Mouse (Mus musculus) hindbrain, embryonic 15.5 days (tissue): Measurements from ENCODE around the gene Fam47e. TPM values are rescaled to one million over a fixed set of nuclear protein-coding genes. Genes with fewer than 3 reads are reported as not detected.
"Not testable (repeated sequence)": the region's sequence is repeated elsewhere in the genome, so short reads cannot be mapped to it uniquely, and the experiment has no call there.

ENCODE experiments used
- ATAC-seq: fragments of 200-750 bp; cut with Nextera tagmentation; 2 replicates; pipeline ENCODE4 v1.8.0; 2017; ENCODE audit warnings: low read depth, moderate number of reproducible peaks, moderate TSS enrichment; ENCODE audit not compliant: low FRiP score
- H3K27ac ChIP-seq: fragments of 300-500 bp; sonication (generic); replicated peaks from 2 replicates; pipeline ENCODE4 v1.5.1; 2015; ENCODE audit warnings: mild to moderate bottlenecking, inconsistent platforms
- H3K27me3 ChIP-seq: fragments of 300-500 bp; sonication (generic); 2 replicates; pipeline ENCODE4 v1.6.1; 2015; ENCODE audit warnings: control low read depth, inconsistent platforms
- H3K36me3 ChIP-seq: fragments of 300-500 bp; sonication (generic); 2 replicates; pipeline ENCODE4 v1.6.1; 2015; ENCODE audit warnings: control low read depth, inconsistent platforms
- H3K4me1 ChIP-seq: fragments of 300-500 bp; sonication (generic); replicated peaks from 2 replicates; pipeline ENCODE4 v1.6.1; 2015; ENCODE audit warnings: control low read depth, inconsistent platforms
- H3K4me2 ChIP-seq: fragments of 300-500 bp; sonication (generic); 2 replicates; pipeline ENCODE4 v1.6.1; 2015; ENCODE audit warnings: moderate library complexity, mild to moderate bottlenecking, inconsistent platforms
- H3K4me3 ChIP-seq: fragments of 300-500 bp; sonication (generic); 2 replicates; pipeline ENCODE4 v1.5.1; 2015; ENCODE audit warnings: mild to moderate bottlenecking, inconsistent platforms
- H3K9ac ChIP-seq: fragments of 300-500 bp; sonication (generic); 2 replicates; pipeline ENCODE4 v1.6.1; 2015; ENCODE audit warnings: inconsistent platforms
- H3K9me3 ChIP-seq: fragments of 300-500 bp; sonication (generic); 2 replicates; pipeline ENCODE4 v1.6.1; 2016; ENCODE audit warnings: control low read depth, inconsistent platforms
- WGBS: fragments of 180-500 bp; shearing (Covaris S2); methylation state at CpG from one replicate; pipeline ENCODE4 v1.1.7; 2015; 5-methylcytosine and 5-hydroxymethylcytosine counted together
- polyA plus RNA-seq: library from polyadenylated mRNA; unstranded; fragments of >200 nt; fragmentation: Nextera tagmentation; extraction: Ambion mirVana; gene quantifications from 2 replicates; pipeline ENCODE4 v1.2.1, GENCODE M21; 2015

Fam47e gene
- polyA plus RNA-seq, result 0.90 and 1.7 TPM in 2 replicates

- Histone ChIP-seq H3K27ac (0 out of 2 replicates have a peak within 1 kb of the TSS, but pooled peaks have one; percentile 65), H3K36me3 (no peaks in the 10 kb centered on the region), H3K27me3 (no peaks in the 10 kb centered on the region), H3K4me3 (no peak within 1 kb of the TSS), H3K9ac (no peak within 1 kb of the TSS), H3K4me1 (0 out of 2 replicates have a peak, but pooled peaks cover 5% of the 10 kb centered on the region), H3K4me2 (peak within 1 kb of the TSS; percentile 11; the same call in 1 of the 2 replicates), H3K9me3 (no peaks in the 10 kb centered on the region)
- 69% methylated on average over 16 of the region's 16 CpGs for WGBS
- peak; percentile 90 for ATAC-seq
Observed at GRCm38 (mm10) chr5:92554891-92555511, at the start of gene Fam47e. Gene Fam47e (plus strand): TSS chr5:92555069.

GRCm38 (mm10) chr5:92505402-92505865 lies 49.4 kb upstream of the Fam47e start:
- Histone ChIP-seq H3K4me1 (peaks cover 27% of the 10 kb centered on the region), H3K27me3 (no peaks in the 10 kb centered on the region), H3K36me3 (no peaks in the 10 kb centered on the region), H3K9me3 (no peaks in the 10 kb centered on the region), H3K27ac (peak overlapping the region; percentile 100), H3K9ac (peak overlapping the region; percentile 99), H3K4me2 (peak overlapping the region; percentile 73), H3K4me3 (peak overlapping the region; percentile 98)
- peak; percentile 96 for ATAC-seq
- 0% methylated on average over 45 of the region's 48 CpGs for WGBS

GRCm38 (mm10) chr5:92506301-92506729 lies 48.6 kb upstream of the Fam47e start:
- H3K4me3 ChIP-seq, result peak overlapping the region; percentile 98
- no peaks in the 10 kb centered on the region for H3K9me3 ChIP-seq
- no peaks in the 10 kb centered on the region for H3K27me3 ChIP-seq
- H3K4me1 ChIP-seq, result peaks cover 27% of the 10 kb centered on the region
- peak overlapping the region; percentile 73 for H3K4me2 ChIP-seq
- H3K9ac ChIP-seq, result peak overlapping the region; percentile 99
- no peak for ATAC-seq
- WGBS, result 30% methylated on average over 4 of the region's 4 CpGs
- no peaks in the 10 kb centered on the region for H3K36me3 ChIP-seq
- peak overlapping the region; percentile 100 for H3K27ac ChIP-seq

GRCm38 (mm10) chr5:92506733-92507132 lies 48.1 kb upstream of the Fam47e start, which contains the start of gene Scarb2:
Gene Scarb2 (minus strand): TSS chr5:92506833.
- H3K4me1 ChIP-seq, result peaks cover 27% of the 10 kb centered on the region
- H3K27ac ChIP-seq, result peak within 1 kb of the TSS; percentile 100
- ATAC-seq, result no peak
- peak within 1 kb of the TSS; percentile 98 for H3K4me3 ChIP-seq
- H3K9me3 ChIP-seq, result no peaks in the 10 kb centered on the region
- H3K9ac ChIP-seq, result peak within 1 kb of the TSS; percentile 99
- peak within 1 kb of the TSS; percentile 73 for H3K4me2 ChIP-seq
- H3K27me3 ChIP-seq, result no peaks in the 10 kb centered on the region
- H3K36me3 ChIP-seq, result no peaks in the 10 kb centered on the region

- no peaks in the 10 kb centered on the region for H3K9me3 ChIP-seq
- no peak overlapping the region for H3K4me2 ChIP-seq
- ATAC-seq, result no peak
- H3K4me3 ChIP-seq, result no peak overlapping the region
- no peaks in the 10 kb centered on the region for H3K27me3 ChIP-seq
- H3K27ac ChIP-seq, result no peak overlapping the region
- peaks cover 15% of the 10 kb centered on the region for H3K4me1 ChIP-seq
- 93% methylated on average over 5 of the region's 5 CpGs for WGBS
- H3K9ac ChIP-seq, result no peak overlapping the region
- no peaks in the 10 kb centered on the region for H3K36me3 ChIP-seq
Observed at GRCm38 (mm10) chr5:92508853-92509252, 46.0 kb upstream of the Fam47e start.

- Histone ChIP-seq H3K27ac (no peak overlapping the region), H3K4me1 (peaks cover 4% of the 10 kb centered on the region), H3K9ac (no peak overlapping the region), H3K9me3 (no peaks in the 10 kb centered on the region), H3K4me3 (no peak overlapping the region), H3K4me2 (no peak overlapping the region), H3K36me3 (no peaks in the 10 kb centered on the region), H3K27me3 (no peaks in the 10 kb centered on the region)
- no peak for ATAC-seq
Observed at GRCm38 (mm10) chr5:92511256-92511655, 43.6 kb upstream of the Fam47e start.

GRCm38 (mm10) chr5:92512066-92512465 lies 42.8 kb upstream of the Fam47e start:
- H3K4me3 ChIP-seq, result no peak overlapping the region
- ATAC-seq, result no peak
- no peaks in the 10 kb centered on the region for H3K27me3 ChIP-seq
- no peak overlapping the region for H3K27ac ChIP-seq
- 94% methylated on average over 5 of the region's 5 CpGs for WGBS
- H3K4me1 ChIP-seq, result no peaks in the 10 kb centered on the region
- no peak overlapping the region for H3K9ac ChIP-seq
- no peak overlapping the region for H3K4me2 ChIP-seq
- H3K9me3 ChIP-seq, result no peaks in the 10 kb centered on the region
- no peaks in the 10 kb centered on the region for H3K36me3 ChIP-seq

- WGBS, result 78% methylated on average over 2 of the region's 2 CpGs
- not testable (repeated sequence) for H3K9me3 ChIP-seq
Observed at GRCm38 (mm10) chr5:92521131-92521530, 33.7 kb upstream of the Fam47e start.

GRCm38 (mm10) chr5:92524821-92525258 lies 30.0 kb upstream of the Fam47e start:
- 81% methylated on average over 6 of the region's 6 CpGs for WGBS

More at GRCm38 (mm10) chr5:92521131-92521530, 33.7 kb upstream of the Fam47e start:
- H3K4me3 ChIP-seq, H3K4me2 ChIP-seq, H3K9ac ChIP-seq, H3K27me3 ChIP-seq, H3K4me1 ChIP-seq, ATAC-seq, H3K36me3 ChIP-seq, H3K27ac ChIP-seq: not testable (repeated sequence)

GRCm38 (mm10) chr5:92539698-92540097 lies 15.2 kb upstream of the Fam47e start:
- Histone ChIP-seq H3K4me1 (no peaks in the 10 kb centered on the region), H3K27ac (no peak overlapping the region), H3K4me2 (no peak overlapping the region), H3K9me3 (no peaks in the 10 kb centered on the region), H3K36me3 (no peaks in the 10 kb centered on the region), H3K4me3 (no peak overlapping the region), H3K9ac (no peak overlapping the region), H3K27me3 (no peaks in the 10 kb centered on the region)
- ATAC-seq, result peak; percentile 75; the same call in 1 of the 2 replicates
- 56% methylated on average over 4 of the region's 4 CpGs for WGBS

More at GRCm38 (mm10) chr5:92524821-92525258, 30.0 kb upstream of the Fam47e start:
- no peak overlapping the region for H3K9ac ChIP-seq
- no peaks in the 10 kb centered on the region for H3K27me3 ChIP-seq
- no peak overlapping the region for H3K27ac ChIP-seq
- no peaks in the 10 kb centered on the region for H3K4me1 ChIP-seq
- H3K9me3 ChIP-seq, result no peaks in the 10 kb centered on the region
- H3K4me2 ChIP-seq, result no peak overlapping the region
- no peak overlapping the region for H3K4me3 ChIP-seq
- ATAC-seq, result no peak
- H3K36me3 ChIP-seq, result no peaks in the 10 kb centered on the region

- no peaks in the 10 kb centered on the region for H3K27me3 ChIP-seq
- no peaks in the 10 kb centered on the region for H3K9me3 ChIP-seq
- 91% methylated on average over 2 of the region's 2 CpGs for WGBS
- ATAC-seq, result no peak
- H3K4me2 ChIP-seq, result no peak overlapping the region
- H3K4me3 ChIP-seq, result no peak overlapping the region
- no peaks in the 10 kb centered on the region for H3K36me3 ChIP-seq
- no peak overlapping the region for H3K9ac ChIP-seq
- H3K4me1 ChIP-seq, result 0 out of 2 replicates have a peak, but pooled peaks cover 5% of the 10 kb centered on the region
- no peak overlapping the region for H3K27ac ChIP-seq
Observed at GRCm38 (mm10) chr5:92552611-92553010, 2.3 kb upstream of the Fam47e start.

GRCm38 (mm10) chr5:92553939-92554338 lies 930 bp upstream of the Fam47e start:
- Histone ChIP-seq H3K9ac (no peak overlapping the region), H3K4me1 (0 out of 2 replicates have a peak, but pooled peaks cover 5% of the 10 kb centered on the region), H3K27me3 (no peaks in the 10 kb centered on the region), H3K36me3 (no peaks in the 10 kb centered on the region), H3K4me3 (no peak overlapping the region), H3K4me2 (no peak overlapping the region), H3K27ac (no peak overlapping the region), H3K9me3 (no peaks in the 10 kb centered on the region)
- 73% methylated on average over 3 of the region's 3 CpGs for WGBS
- ATAC-seq, result no peak
